20 mouse cellular contexts compared by ENCODE assay signal in the genomic region with DNA sequence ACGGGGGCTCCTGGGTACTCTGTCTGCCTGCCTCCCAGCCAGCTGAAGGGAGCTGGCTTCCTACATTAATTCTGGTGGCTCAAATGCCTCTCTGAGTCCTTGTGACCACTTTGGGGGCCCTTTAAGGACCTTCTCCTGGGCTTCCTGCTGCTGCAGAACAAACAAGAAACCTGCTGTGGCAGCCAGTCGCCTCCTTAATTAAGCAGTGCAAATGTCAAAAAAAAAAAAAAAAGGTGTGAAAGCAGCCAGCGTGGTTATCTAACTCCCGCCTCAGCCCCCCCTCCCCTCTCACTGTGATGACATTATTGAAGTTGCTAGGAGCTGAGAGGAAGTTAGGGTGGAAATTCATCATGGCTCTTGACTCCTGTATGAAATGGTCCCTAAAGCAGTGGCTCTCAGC.
DNase-seq lines count a peak whose midpoint lies in the region; ATAC-seq and TF ChIP-seq lines count a peak whose summit lies in the region.
"Had no signal": no experiment of that assay in that cellular context is flagged by ENCODE, and none has a peak within 500 bp of the region (broad histone marks: within the 10 kb centered on the region; RNA-seq: fewer than 3 reads in every experiment).

No protein-coding gene starts in this region.

- H3K4me3 ChIP-seq in forebrain, embryonic 14.5 days (ENCODE audit: low read depth, low read length): no peak overlapping the region
- H3K4me3 ChIP-seq in forebrain, postnatal 0 days (ENCODE audit: low read depth, low read length): no peak overlapping the region
- H3K4me3 ChIP-seq: embryonic facial prominence, embryonic 15.5 days; heart, embryonic 10.5 days; intestine, embryonic 15.5 days; layer of hippocampus, adult 2 months; limb, embryonic 12.5 days; liver, embryonic 12.5 days had no signal

- no peak overlapping the region for H3K4me2 ChIP-seq in forebrain, embryonic 14.5 days (ENCODE audit: low read length)
- no peak overlapping the region for H3K4me2 ChIP-seq in forebrain, postnatal 0 days (ENCODE audit: low read depth)
- H3K4me2 ChIP-seq: embryonic facial prominence, embryonic 15.5 days; hindbrain, embryonic 14.5 days; intestine, embryonic 15.5 days; limb, embryonic 12.5 days; liver, embryonic 12.5 days had no signal

- H3K27ac ChIP-seq in forebrain, embryonic 14.5 days (ENCODE audit: low read depth, low read length): no peak overlapping the region
- H3K27ac ChIP-seq in forebrain, postnatal 0 days (ENCODE audit: low read depth, low read length): no peak overlapping the region
- H3K27ac ChIP-seq: embryonic facial prominence, embryonic 15.5 days; heart, embryonic 10.5 days; hindbrain, embryonic 14.5 days; intestine, embryonic 15.5 days; layer of hippocampus, adult 2 months; limb, embryonic 12.5 days; liver, embryonic 12.5 days had no signal

- no peaks in the 10 kb centered on the region for H3K9me3 ChIP-seq in forebrain, embryonic 14.5 days (replicated peaks; ENCODE audit: control insufficient read depth, low read length)
- no peaks in the 10 kb centered on the region for H3K9me3 ChIP-seq in forebrain, postnatal 0 days (ENCODE audit: low read length)
- H3K9me3 ChIP-seq: embryonic facial prominence, embryonic 15.5 days; heart, embryonic 10.5 days; intestine, embryonic 15.5 days; limb, embryonic 12.5 days; liver, embryonic 12.5 days had no signal

- DNase-seq in forebrain, embryonic 14.5 days (ENCODE audit: low spot score): peak; percentile 45
- DNase-seq in forebrain, postnatal 0 days: no peak
- DNase-seq in CD4-positive helper T cell, adult 2 months (ENCODE audit: low read depth, low spot score): peak; percentile 15
- DNase-seq in brain, adult 2 months (ENCODE audit: low read depth, low spot score): peak; percentile 28
- peak; percentile 8 for DNase-seq in lung, postnatal 25 days (ENCODE audit: low spot score)
- DNase-seq in adrenal gland, adult 18-20 months (ENCODE audit: low spot score in 2 of 2): no peak
- DNase-seq: adrenal gland, postnatal 10 days; cerebellum, adult 9-10 months; gastrocnemius, postnatal 10 days; heart, postnatal 4 days; kidney, adult 8-10 months; kidney, postnatal 25 days had no signal

- WGBS in forebrain, embryonic 14.5 days: 15% methylated on average over 4 of the region's 4 CpGs
- 9% methylated on average over 4 of the region's 4 CpGs for WGBS in forebrain, postnatal 0 days

- H3K36me3 ChIP-seq in forebrain, embryonic 14.5 days (ENCODE audit: control insufficient read depth, insufficient read depth, low read length): no peaks in the 10 kb centered on the region
- no peaks in the 10 kb centered on the region for H3K36me3 ChIP-seq in forebrain, postnatal 0 days (ENCODE audit: insufficient read depth)
- H3K36me3 ChIP-seq: embryonic facial prominence, embryonic 15.5 days; heart, embryonic 10.5 days; intestine, embryonic 15.5 days; limb, embryonic 12.5 days; liver, embryonic 12.5 days had no signal

- ATAC-seq in forebrain, embryonic 14.5 days: no peak
- ATAC-seq in forebrain, postnatal 0 days: no peak
- no peak for ATAC-seq in frontal cortex, adult (ENCODE audit: low TSS enrichment)
- ATAC-seq: intestine, embryonic 15.5 days; liver, embryonic 12.5 days had no signal

- H3K27me3 ChIP-seq in forebrain, embryonic 14.5 days (replicated peaks; ENCODE audit: control insufficient read depth, insufficient read depth, low read length): no peaks in the 10 kb centered on the region
- no peaks in the 10 kb centered on the region for H3K27me3 ChIP-seq in forebrain, postnatal 0 days (ENCODE audit: insufficient read depth, low read length)
- H3K27me3 ChIP-seq: embryonic facial prominence, embryonic 15.5 days; intestine, embryonic 15.5 days; limb, embryonic 12.5 days had no signal

- peaks cover 6% of the 10 kb centered on the region; the same call in 1 of the 2 replicates for H3K4me1 ChIP-seq in forebrain, embryonic 14.5 days (ENCODE audit: control insufficient read depth, insufficient read depth, low read length)
- H3K4me1 ChIP-seq in forebrain, postnatal 0 days (ENCODE audit: insufficient read depth): peaks cover 4% of the 10 kb centered on the region; the same call in 1 of the 2 replicates
- H3K4me1 ChIP-seq: embryonic facial prominence, embryonic 15.5 days; intestine, embryonic 15.5 days; liver, embryonic 12.5 days had no signal

- no peak for TF ChIP-seq CTCF in forebrain, postnatal 0 days (IDR thresholded peaks at IDR 0.05; ENCODE audit: low read depth)

- H3K9ac ChIP-seq in forebrain, embryonic 14.5 days (ENCODE audit: low read length): no peak overlapping the region; the same call in 1 of the 2 replicates
- no peak overlapping the region for H3K9ac ChIP-seq in forebrain, postnatal 0 days
- H3K9ac ChIP-seq: embryonic facial prominence, embryonic 15.5 days; hindbrain, embryonic 14.5 days; intestine, embryonic 15.5 days; liver, embryonic 12.5 days had no signal

Comparison
In these comparisons a context has a peak if more than half of its experiments do, and no peak if none do; other contexts are left out.
1. DNase-seq: peak in forebrain, embryonic 14.5 days (single experiment), CD4-positive helper T cell, adult 2 months (single experiment), brain, adult 2 months (single experiment) and lung, postnatal 25 days (single experiment); none in forebrain, postnatal 0 days (single experiment) and adrenal gland, adult 18-20 months (0 of 2).